Mouse (Mus musculus): ENCODE measurements at regions not wholly inside any gene's neighbourhood (a gene's known extent, or its start where the extent isn't known, plus 50 kb on each side); places are given as distances from the start of the nearest gene placed in this dataset.
"Not testable (repeated sequence)": the region's sequence is repeated elsewhere in the genome, so short reads cannot be mapped to it uniquely, and the experiment has no call there.

DNA sequence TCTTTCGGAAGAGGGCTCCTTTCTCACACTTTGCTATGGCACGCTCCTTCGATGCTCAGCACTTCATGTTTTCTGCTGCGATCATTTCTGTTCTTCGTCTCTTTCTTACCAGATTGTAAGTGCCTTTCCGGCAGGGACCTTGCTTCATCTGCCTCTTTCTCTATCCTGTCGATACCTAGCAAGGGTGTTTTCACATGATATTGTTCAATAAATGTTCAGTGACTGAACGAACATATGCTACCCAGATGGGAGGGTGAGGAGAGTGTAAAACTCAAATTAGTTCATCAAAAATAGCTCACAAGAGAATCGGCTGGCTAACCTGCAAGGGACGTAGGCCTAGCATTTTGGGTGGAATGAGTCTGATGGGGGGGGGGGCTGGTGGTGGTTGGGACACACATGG, 272.5 kb downstream of the Etnk1 start:
- peak; percentile 35 for DNase-seq

DNA sequence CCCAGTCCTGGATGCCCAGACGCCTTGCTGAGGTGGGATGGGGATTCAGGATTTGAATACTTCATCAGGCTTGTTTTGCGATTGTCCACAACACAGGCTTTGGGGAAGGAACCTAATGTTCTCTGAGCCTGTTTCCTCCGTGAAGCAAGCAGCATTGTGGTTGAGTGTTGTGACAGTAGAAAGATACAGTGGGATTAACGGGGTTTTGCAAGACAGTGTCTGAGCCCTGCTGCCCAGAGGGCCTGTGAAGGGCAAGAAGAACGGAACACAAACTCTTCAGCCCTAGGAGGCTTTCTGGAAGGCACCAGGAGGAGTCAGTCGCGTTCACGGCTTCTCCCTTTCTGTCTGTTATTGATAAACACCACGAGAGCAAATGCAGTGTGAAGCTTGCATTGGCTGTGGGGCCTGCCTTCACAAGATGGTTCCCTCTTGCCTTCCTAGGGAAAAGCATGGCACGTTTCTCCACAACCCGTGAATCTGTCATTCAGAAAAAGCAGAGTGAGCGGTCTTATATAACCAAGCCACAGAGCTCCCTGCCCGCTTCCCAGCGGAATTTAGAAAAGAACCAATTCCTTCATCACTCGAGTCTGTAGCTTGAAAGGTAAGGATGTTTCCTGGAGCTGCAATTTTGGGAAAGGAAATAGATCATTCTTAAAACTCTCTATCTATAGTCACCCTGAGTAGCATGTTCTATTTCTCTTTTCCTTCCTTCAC, 273.4 kb downstream of the Etnk1 start:
- no peak for DNase-seq

DNA sequence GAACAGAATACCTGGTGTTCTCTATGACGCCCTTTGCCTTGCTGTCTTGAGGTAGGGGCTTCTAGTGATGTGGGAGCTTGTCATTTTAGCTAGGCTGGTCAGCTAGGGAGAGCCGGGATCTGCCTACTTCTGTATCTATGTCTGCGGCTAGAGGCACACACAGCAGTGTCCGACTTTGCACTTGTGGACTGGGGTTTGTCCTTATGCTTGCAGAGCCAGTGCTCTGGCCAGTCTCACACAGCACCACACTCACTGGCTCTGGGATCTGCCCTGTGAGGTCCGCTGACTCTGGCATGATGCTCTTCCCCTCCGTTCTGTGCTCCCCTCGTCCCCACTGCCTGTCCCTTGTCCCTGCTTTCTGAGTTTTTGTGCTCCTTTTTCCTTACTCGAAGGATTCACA, 275.3 kb downstream of the Etnk1 start:
- no peak for DNase-seq

DNA sequence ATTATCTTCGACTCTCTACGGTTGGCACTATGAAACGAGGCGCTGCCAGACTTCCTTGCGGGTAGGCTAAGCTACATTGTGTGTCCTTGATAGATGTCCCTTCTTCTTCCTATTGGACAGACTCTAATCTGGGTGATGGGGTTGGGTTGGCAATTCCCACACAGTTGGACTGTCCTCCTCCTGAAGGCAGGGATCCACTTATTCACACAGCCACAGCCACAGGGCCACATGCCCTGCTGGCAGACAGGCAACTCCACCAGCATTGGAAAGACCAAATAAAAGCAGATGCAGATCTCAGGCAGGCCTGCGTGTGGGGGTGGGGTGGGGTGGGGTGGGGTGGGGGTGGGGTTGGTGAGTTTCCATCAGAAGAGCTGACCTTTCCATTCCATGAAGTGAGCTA, 276.4 kb downstream of the Etnk1 start:
- DNase-seq = no peak

DNA sequence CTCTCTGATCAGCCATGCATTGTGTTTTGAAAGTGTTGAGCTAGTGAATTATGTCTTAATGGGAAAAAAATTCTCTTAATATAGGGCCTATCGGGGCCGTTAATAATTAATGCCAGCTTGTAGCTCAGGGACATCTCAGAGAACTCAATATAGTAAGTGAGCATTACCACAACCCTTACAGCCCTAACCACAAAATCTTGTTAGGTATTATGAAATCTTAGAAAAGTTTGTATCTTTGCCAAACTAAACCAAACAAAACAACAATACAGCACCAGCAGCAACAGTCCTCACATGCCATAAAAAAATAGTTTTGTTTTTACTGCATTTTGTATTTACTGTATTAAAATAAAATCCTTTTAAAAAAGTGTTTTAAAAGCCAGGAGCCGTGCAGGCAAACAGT, 277.8 kb downstream of the Etnk1 start:
- no peak for DNase-seq

DNA sequence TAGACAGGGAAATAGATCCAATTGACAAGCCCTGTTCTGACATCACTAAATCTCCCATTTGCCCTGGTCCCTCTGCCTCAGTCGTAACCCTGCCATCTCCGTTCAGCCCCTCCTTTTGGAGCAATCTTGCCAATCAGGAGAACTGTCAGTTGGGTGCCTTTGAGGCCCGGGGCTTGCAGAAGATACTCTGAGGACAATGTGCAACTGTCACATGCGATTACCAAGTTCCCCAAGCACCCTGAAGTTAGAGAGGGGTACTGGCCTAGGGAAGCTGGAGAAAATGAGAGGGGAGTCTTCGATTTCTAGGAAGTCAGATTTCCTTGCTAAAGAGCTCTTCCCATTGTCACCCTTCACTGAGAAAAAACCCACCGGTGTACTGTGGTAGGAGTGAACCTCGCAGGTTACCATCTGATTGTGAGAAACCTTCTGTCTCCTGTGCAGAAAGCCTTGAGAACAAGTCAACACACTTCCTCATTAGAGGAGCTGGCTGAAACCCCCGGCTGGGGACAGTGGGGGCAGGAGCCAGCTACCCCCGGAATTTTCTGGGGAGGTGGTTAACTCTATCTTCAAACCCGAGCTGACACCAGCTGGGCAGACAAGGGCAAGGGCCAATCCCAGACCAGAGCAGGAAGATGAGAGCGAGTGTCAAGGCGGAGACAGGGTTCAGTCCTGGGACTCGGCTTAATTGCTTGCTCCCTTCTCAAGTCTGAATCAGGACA, 279.0 kb downstream of the Etnk1 start:
- no peak for DNase-seq

DNA sequence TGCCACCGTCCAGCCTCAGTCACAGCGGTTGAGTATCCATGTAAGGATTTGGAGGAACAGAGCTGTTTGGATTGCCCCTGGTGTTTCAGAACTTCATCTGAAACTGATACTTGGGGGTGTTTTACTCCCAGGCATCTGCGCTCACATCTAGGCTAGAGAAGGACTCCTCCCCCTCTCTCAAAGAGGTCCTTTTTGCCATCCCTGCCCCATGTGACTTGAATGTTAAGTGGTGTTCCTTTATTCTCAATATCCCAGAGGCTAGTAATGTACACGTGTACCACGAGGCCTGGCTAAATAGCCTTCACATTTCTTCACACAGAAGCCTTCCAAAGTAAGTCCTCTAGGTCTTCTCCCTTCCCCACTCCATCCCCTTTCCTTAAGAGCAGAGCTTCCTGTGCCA, 280.0 kb downstream of the Etnk1 start:
- DNase-seq = no peak

DNA sequence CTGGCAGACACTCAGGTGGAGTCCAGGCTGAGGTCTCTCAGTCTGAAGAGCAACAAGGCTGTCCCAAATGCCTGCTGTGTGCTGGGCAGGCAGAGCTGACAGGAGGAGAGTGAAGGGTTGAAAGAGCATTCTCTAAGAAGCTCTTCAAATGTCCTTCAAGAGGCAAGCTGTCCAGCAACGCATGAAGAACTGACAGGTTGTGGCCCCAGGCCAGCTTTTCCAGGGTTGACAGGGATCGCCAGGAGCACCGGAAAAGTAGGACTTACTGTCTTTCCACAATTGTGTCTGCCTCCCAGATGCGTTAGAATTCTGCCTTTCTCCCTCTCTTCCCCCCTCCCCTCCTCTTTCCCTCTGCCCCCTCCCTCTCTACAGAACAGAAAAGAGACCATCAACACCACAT, 282.1 kb downstream of the Etnk1 start:
- no peak for DNase-seq

DNA sequence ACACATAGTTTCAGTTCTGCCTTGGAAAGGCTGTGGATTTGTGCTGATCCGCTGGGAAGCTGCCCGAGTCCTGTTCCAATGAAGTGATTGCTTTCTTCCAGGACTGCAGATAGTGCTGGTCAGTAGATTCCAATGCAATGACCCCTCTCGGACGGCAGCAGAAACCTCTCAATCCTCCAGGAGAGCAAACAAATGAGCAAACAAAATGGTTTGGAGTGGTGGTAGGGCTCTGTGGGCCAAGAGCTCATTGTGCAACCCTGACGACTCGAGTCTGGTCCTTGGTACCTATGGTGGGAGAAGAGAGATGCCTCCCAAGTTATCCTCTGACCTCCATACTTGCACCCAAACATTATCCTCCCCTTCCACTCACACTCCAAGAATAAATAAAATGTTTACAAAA, 284.8 kb downstream of the Etnk1 start:
- DNase-seq = no peak

DNA sequence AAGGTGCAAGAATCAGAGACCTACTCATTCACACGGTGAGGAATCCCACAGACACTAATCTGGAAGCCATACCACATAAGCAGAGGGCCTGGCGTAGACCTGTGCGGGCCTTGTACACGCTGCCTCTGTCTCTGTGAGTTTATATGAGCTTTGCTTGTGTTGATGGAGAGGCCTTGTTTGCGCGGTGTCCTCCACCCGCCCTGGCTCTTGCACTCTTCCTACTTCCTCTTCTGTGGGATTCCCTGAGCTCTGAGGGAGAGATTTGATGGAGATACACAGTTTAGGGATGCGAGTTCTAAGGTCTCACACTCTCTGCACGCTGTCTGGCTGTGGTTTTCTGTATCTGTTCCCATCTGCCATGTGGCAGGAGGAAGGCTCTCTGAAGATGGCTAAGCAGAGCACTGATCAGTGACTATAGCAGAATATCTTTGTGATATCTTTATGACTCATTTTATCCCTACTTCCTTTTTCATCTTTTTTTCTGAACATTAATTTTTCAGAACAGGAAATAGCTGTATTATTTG, 287.7 kb downstream of the Etnk1 start:
- DNase-seq = no peak

DNA sequence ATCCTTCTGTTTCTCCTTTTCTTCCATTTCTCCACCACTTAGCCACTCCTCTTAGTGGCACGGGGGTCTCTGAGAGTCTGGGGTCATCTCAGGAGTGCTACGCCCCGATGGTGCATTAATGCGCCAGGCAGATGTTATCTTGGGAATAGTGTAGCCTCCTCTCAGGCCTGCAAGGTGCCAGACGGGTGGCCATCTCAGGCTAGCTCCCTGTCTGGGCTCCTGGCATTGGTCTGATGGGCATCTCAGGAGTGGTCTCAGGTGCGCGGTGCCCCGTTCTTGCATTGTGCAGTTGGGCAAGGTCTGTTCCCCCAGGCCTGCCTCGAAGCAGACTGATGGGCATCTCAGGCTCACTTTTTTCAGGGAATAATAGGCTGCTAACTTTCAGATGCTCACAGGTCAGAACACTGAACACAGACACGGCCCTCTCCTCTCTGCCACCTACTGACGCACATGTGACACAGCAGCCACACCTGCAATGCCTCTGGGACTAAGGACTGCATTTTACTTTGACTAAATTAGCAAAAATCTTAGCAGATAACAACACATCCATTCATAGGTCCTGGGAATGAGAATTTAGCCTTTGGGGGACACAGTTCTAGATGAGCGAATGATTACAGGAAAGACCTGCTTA, 298.0 kb downstream of the Etnk1 start:
- no peak for DNase-seq

DNA sequence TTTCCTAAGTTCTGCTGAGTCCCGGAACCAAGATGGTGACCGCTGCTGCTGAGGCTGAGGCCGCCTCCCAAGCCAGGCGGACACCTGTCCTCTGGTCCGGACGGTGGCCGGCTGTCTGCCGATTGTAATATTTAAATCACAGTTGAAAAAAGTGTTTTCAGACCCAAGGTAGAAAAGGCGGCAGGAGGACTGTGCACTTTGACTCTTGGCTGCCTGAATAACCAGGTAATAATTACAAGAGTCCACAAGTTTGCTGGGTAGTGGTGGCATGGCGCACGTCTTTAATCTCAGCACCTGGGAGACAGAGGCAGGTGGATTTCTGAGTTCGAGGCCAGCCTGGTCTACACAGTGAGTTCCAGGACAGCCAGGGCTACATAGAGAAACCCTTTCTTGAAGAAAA, 305.7 kb downstream of the Etnk1 start:
- not testable (repeated sequence) for DNase-seq

DNA sequence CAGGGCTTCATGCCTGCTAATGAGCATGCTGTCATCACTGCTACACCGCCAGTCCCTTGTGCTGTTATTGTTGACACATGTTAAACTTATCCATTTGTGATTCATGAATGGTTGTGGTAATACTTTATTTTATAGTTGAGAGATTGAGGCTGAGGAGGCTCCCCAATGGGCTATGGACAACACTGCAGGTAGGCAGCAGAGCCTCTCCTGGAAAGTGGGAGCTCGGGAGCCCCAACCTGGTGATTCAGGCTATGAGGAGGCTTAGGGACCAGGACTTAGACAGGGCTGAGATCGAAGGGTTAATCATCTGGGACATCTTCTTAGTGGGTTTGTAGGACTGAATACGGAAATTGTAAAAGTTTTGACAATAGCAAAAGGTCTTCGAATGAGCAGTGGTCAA, 307.4 kb downstream of the Etnk1 start:
- no peak for DNase-seq

DNA sequence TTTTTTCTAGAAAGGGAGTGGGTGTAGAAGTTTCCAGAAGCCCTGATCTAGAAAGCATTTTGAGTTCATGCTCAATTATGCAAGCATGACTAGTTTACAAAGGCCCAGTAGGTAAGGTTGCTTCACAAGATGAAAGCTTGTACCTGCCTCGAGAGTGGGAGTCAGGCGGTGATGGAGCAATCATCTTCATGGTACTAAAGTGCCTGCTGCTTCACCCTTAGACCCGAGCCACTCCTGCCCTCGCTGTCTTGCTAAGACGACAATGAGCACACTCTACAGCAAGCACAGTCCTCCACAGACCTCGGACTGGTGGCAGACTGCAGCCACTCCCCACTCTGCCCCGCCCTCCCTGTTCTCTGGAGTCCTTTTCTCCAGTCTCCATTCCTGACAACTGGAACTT, 308.3 kb downstream of the Etnk1 start:
- DNase-seq = no peak

DNA sequence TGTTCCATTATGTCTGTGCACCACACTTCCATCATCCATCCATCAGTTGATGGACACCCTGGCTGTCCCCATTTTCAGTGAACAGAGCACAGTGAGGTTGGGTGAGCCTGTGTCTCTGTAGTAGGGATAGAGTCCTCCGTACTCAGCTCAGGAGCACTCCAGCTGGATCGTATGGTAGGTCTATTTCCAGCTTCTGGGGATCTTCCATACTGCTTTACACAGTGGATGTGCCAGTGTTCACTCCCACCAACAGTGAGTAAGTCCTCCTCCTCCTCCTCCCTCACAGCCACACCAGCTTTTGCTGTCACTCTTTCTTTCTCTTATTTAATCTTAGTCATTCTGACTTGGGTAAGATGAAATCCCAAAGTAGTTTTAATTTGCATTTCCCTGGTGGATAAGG, 310.4 kb downstream of the Etnk1 start:
- peak; percentile 61 for DNase-seq

DNA sequence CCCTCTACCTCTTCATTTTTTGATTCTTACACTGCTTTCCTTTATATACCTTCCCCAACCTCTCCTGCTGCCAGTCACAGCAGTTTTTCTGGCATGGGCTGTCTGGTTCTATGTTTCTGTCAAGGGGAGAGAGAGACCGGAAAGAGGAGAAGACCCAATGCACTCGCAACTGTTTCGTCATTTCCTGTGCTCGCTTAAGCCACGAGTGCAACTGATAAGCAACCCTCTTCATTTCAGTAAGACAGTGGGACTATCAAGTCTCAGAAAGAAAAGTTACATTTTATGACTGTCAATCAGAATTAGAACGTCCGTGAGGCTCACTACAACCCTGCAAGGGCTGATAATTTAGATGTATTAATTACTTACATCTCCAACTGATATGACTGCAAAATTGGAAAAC, 312.2 kb downstream of the Etnk1 start:
- no peak for DNase-seq

DNA sequence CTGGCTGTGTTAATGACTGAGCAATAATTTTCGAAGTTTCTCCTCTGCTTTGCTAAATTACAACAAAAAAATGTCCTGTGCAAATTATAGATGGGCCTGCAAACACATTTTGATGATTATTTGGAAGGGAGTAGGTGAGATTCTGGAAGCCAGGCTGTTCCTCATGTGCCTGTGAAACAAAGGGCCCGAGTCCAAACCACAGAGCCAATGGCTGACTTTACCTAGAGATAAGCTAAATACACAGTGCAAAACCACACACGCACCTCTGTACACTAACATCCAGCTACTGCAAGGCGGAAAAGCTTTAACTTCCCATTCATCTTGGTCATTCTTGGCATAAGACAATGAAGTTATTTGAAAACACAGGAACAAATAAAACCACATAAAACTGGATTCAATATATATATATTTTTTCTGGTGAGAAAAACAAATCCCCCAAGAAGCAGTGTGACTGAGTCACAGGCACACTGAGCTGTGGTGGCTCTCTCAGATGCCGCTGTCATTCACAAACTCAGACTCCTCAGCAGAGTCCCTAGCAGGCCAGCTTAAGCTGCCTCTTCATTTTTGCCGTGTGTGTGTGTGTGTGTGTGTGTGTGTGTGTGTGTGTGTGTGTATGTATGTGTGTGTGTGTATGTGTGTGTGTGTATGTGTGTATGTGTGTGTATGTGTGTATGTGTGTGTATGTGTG, 312.8 kb downstream of the Etnk1 start:
- no peak for DNase-seq

DNA sequence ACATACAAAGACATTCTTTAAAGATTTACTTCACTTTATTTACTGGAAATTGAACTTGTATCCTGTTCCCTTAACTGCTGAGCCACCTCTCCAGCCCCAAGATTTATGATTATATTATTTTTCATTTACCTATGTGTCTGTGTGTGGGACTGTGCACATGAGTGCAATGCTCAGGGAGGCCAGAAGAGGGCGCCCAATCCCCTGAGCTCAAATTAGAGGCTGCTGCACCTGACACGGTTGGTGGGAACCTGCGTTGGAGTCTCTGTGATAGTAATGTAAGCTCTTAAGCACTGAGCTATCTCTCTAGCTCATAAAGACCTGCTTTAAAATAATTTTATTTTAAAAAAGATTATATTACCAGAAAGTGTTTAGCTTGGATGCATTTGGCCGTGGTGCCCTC, 315.3 kb downstream of the Etnk1 start:
- no peak for DNase-seq

DNA sequence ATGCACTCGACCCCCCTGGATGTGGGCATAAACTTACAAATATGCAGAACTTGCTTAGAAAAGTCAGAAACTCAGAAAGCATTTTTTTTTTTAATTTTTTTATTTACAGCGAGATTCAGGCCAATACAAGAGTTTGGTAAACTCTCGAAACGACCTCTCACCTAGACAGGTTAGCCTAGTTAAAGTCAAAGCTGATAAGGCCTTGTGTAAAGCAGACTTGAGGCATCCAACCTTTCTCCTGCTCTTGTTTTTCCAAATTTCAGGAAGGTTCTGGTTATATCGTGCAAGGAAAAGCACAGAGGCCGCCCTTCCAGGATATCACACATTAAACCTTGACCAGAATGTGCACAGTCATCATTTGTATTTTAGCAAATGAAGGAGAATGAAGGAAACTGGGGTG, 315.8 kb downstream of the Etnk1 start:
- DNase-seq = no peak

DNA sequence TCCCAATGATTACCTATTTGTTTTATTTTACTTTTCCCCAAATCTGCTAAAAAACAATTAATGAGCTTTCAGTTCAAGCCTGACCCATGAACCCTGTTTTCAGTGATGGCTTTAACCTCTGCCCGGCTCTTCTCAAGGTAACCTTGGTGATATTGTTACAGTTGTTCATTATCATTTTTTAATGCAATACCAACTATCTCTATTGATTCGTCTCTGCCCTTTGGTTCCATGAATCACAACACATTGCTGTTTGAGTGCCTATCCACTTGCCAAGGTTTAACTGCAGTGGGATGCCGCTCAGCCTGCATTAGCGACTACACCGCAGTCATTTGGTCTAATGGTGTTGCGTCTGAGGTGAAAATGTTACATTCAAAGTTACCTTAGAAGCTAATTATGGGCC, 317.9 kb downstream of the Etnk1 start:
- no peak for DNase-seq

DNA sequence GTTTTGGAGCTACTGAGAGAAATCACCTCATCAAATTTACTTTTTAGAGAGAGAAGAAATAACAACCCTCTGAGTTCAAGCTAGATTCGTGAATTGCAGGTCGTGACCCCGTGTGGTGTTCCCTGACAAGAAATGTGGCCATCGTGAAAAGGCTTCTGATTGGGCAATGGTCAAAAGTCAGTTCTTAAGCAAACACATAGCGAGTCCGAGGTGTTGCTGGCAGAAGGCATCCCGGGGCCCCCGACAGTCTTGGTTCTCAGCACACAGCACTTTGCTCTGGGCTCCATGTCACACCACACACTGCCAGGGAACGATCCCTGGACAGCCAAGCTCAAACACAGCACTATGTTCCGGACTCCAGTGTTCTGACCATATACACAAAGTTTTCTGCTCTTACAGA, 320.0 kb downstream of the Etnk1 start:
- no peak for DNase-seq

DNA sequence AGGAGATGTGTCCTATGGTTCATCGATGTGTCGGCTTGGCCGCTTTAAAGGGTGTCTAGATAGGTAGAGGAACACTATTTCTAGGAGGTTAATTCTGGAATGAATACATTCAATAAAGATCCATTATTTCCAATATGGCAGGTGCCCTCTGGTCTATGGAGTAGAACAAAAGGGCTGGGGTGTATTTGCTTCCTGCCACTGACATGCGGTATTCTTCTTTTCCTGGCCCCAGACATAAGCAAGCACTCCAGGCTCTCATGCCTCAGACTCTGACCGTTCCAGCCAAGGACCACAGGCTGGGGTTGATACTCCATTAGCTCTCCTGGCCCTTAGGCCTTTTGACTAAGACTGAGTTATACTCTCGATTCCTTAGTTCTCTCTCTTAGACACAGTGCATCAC, 323.0 kb downstream of the Etnk1 start:
- no peak for DNase-seq

DNA sequence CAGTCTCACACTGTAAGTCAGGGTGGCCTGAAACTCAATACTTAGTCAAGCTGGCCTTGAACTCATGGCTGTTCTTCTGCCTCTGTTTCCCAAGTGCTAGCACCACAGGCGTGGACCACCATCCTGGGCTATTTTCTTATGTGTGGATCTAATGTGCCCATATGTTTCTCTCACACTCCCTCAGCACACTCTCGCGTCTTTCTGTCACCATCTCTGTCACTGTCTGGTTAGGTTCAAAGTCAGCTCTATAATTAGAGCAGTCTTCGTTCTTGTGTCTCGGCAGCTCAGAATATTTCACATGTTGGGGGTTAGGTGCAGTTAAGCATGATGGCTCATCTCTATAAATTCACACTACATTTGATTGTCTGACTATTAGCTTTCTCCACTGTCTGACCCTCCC, 324.4 kb downstream of the Etnk1 start:
- DNase-seq = no peak

DNA sequence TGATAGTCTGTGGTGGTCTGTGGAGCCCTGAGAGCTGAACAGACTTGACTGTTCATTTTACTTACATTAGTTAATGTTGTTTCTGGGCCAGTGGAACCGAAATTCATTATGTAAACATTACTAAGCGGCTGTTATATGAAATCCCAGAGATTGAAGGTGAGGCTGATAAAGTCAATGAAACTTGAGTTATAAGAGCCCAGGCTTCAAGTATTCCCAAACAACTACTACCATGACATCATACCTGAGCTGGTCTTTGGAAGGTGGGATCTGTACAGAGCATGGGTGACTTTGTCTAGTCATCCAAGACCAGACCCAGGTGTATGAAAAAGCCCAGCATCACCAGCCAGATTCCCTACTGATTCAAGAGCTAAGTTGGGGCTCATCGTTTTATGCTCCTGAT, 326.5 kb downstream of the Etnk1 start:
- no peak for DNase-seq
